Mouse (Mus musculus) CH12.LX (cell line): Measurements from ENCODE around the gene Gm20388. TPM values are rescaled to one million over a fixed set of nuclear protein-coding genes. Genes with fewer than 3 reads are reported as not detected.

Source experiments
- DNase-seq: peaks from one replicate; pipeline ENCODE4 v3.0.0-alpha.2; 2013; ENCODE audit errors: extremely low read depth
- H3K27ac ChIP-seq: 2 replicates; pipeline ENCODE4 v1.5.1; 2012; ENCODE audit warnings: low read depth, mild to moderate bottlenecking, control low read depth, moderate library complexity; ENCODE audit not compliant: insufficient read depth
- H3K27me3 ChIP-seq: replicated peaks from 2 replicates; pipeline ENCODE3; 2012; ENCODE audit warnings: inconsistent platforms
- H3K36me3 ChIP-seq, 2 experiments: replicated peaks in 1 of 2; 2 replicates each; pipeline versions ENCODE3 to v1.6.1; 2012; ENCODE audit warnings: inconsistent platforms in 1 of 2, low read length in 1 of 2, mild to moderate bottlenecking in 1 of 2, mixed read lengths in 1 of 2, moderate library complexity in 1 of 2; ENCODE audit not compliant: control insufficient read depth in 1 of 2, insufficient read depth in 1 of 2
- H3K4me1 ChIP-seq, 2 experiments: 2 replicates each; pipeline ENCODE4 v1.6.1; 2012; ENCODE audit warnings: inconsistent platforms in 1 of 2, moderate library complexity in 1 of 2; ENCODE audit not compliant: insufficient read depth in 2 of 2, control insufficient read depth in 1 of 2
- H3K4me2 ChIP-seq: 2 replicates; pipeline ENCODE4 v1.6.1; 2012; ENCODE audit warnings: low read depth, mild to moderate bottlenecking, control low read depth; ENCODE audit not compliant: poor library complexity, insufficient read depth, severe bottlenecking
- H3K4me3 ChIP-seq, 3 experiments: fragments of 150-350 bp in 1 of 3; sonication (generic) in 1 of 3; replicated peaks in 1 of 3; 2 replicates each; pipeline versions ENCODE3 to v1.5.1; 2011 to 2012; ENCODE audit warnings: low read depth in 2 of 3, low read length in 2 of 3, mild to moderate bottlenecking in 2 of 3, moderate library complexity in 2 of 3, control low read depth in 1 of 3, improper control_type of control experiment in 1 of 3, inconsistent platforms in 1 of 3, mixed read lengths in 1 of 3; ENCODE audit not compliant: poor library complexity in 1 of 3
- H3K79me2 ChIP-seq: replicated peaks from 2 replicates; pipeline ENCODE4 v1.6.1; 2012; ENCODE audit warnings: mild to moderate bottlenecking, moderate library complexity; ENCODE audit not compliant: control insufficient read depth, poor library complexity, insufficient read depth, severe bottlenecking; ENCODE audit errors: extremely low read depth
- H3K9ac ChIP-seq: 2 replicates; pipeline ENCODE4 v1.6.1; 2012; ENCODE audit warnings: low read depth, mild to moderate bottlenecking, control low read depth, moderate library complexity; ENCODE audit not compliant: insufficient read depth
- H3K9me3 ChIP-seq: replicated peaks from 2 replicates; pipeline ENCODE3; 2012; ENCODE audit warnings: low read length, inconsistent platforms, mixed read lengths
- BHLHE40 ChIP-seq: IDR thresholded peaks from 2 replicates; pipeline ENCODE4 v1.6.1; 2011; ENCODE audit warnings: mild to moderate bottlenecking, low read depth, low read length, improper control_type of control experiment
- CHD2 ChIP-seq: IDR thresholded peaks from 2 replicates; pipeline ENCODE4 v1.6.1; 2011; ENCODE audit warnings: low read length, improper control_type of control experiment
- CTCF ChIP-seq, 2 experiments: IDR thresholded peaks in 1 of 2; conservative IDR thresholded peaks in 1 of 2; 2 replicates each; pipeline ENCODE4 v1.5.1; 2011 to 2012; ENCODE audit warnings: low read depth in 2 of 2, low read length in 2 of 2, improper control_type of control experiment in 1 of 2, inconsistent platforms in 1 of 2, mild to moderate bottlenecking in 1 of 2, moderate library complexity in 1 of 2
- E2F4 ChIP-seq: IDR thresholded peaks from 2 replicates; pipeline ENCODE4 v1.6.1; 2011; ENCODE audit warnings: low read depth, low read length, improper control_type of control experiment; ENCODE audit not compliant: insufficient replicate concordance
- ELF1 ChIP-seq: IDR thresholded peaks from 2 replicates; pipeline ENCODE4 v1.6.1; 2014; ENCODE audit warnings: low read depth, mild to moderate bottlenecking, inconsistent platforms, low read length, improper control_type of control experiment
- ETS1 ChIP-seq: conservative IDR thresholded peaks from 2 replicates; pipeline ENCODE4 v1.6.1; 2012; ENCODE audit warnings: low read depth, mild to moderate bottlenecking, inconsistent platforms, low read length, improper control_type of control experiment, moderate library complexity
- HCFC1 ChIP-seq: IDR thresholded peaks from 2 replicates; pipeline ENCODE4 v1.6.1; 2012; ENCODE audit warnings: low read depth, mild to moderate bottlenecking, inconsistent platforms, low read length, improper control_type of control experiment
- JUN ChIP-seq: IDR thresholded peaks from 2 replicates; pipeline ENCODE4 v1.6.1; 2011; ENCODE audit warnings: low read depth, mild to moderate bottlenecking, low read length, improper control_type of control experiment, moderate library complexity; ENCODE audit not compliant: insufficient read depth
- JUND ChIP-seq: conservative IDR thresholded peaks from 2 replicates; pipeline ENCODE4 v1.6.1; 2011; ENCODE audit warnings: low read depth, low read length, improper control_type of control experiment
- KAT2A ChIP-seq: IDR thresholded peaks from 2 replicates; pipeline ENCODE4 v1.6.1; 2012; ENCODE audit warnings: low read length, improper control_type of control experiment, inconsistent platforms; ENCODE audit not compliant: insufficient replicate concordance
- MAFK ChIP-seq: IDR thresholded peaks from 2 replicates; pipeline ENCODE4 v1.6.1; 2011; ENCODE audit warnings: low read length, improper control_type of control experiment; ENCODE audit not compliant: insufficient replicate concordance
- MAX ChIP-seq: IDR thresholded peaks from 2 replicates; pipeline ENCODE4 v1.6.1; 2011; ENCODE audit warnings: low read length, improper control_type of control experiment
- MEF2A ChIP-seq: IDR thresholded peaks from 2 replicates; pipeline ENCODE4 v1.6.1; 2014; ENCODE audit warnings: low read depth, mild to moderate bottlenecking, inconsistent platforms, low read length, improper control_type of control experiment, borderline replicate concordance
- MYC ChIP-seq: IDR thresholded peaks from 2 replicates; pipeline ENCODE4 v1.6.1; 2011; ENCODE audit warnings: low read depth, mild to moderate bottlenecking, improper control_type of control experiment, low read length
- POLR2A ChIP-seq: IDR thresholded peaks from 2 replicates; pipeline ENCODE4 v1.6.1; 2011; ENCODE audit warnings: low read depth, mild to moderate bottlenecking, improper control_type of control experiment, low read length
- POLR2AphosphoS2 ChIP-seq: IDR thresholded peaks from 2 replicates; pipeline ENCODE4 v1.6.1; 2011; ENCODE audit warnings: low read depth, low read length, improper control_type of control experiment
- RAD21 ChIP-seq: IDR thresholded peaks from 2 replicates; pipeline ENCODE4 v1.6.1; 2011; ENCODE audit warnings: low read depth, mild to moderate bottlenecking, low read length, improper control_type of control experiment, moderate library complexity
- RCOR1 ChIP-seq: conservative IDR thresholded peaks from 2 replicates; pipeline ENCODE4 v1.6.1; 2012; ENCODE audit warnings: low read depth, mild to moderate bottlenecking, inconsistent platforms, low read length, improper control_type of control experiment
- SIN3A ChIP-seq: IDR thresholded peaks from 2 replicates; pipeline ENCODE4 v1.6.1; 2012; ENCODE audit warnings: low read length, improper control_type of control experiment, inconsistent platforms
- SMC3 ChIP-seq: IDR thresholded peaks from 2 replicates; pipeline ENCODE4 v1.6.1; 2011; ENCODE audit warnings: low read depth, low read length, improper control_type of control experiment
- TBP ChIP-seq: conservative IDR thresholded peaks from 2 replicates; pipeline ENCODE4 v1.6.1; 2011; ENCODE audit warnings: low read depth, low read length, improper control_type of control experiment
- UBTF ChIP-seq: IDR thresholded peaks from 2 replicates; pipeline ENCODE4 v1.6.1; 2012; ENCODE audit warnings: low read depth, mild to moderate bottlenecking, inconsistent platforms, low read length, improper control_type of control experiment, moderate library complexity
- USF1 ChIP-seq: IDR thresholded peaks from 2 replicates; pipeline ENCODE4 v1.6.1; 2014; ENCODE audit warnings: low read depth, mild to moderate bottlenecking, inconsistent platforms, low read length, improper control_type of control experiment
- ZC3H11A ChIP-seq: IDR thresholded peaks from 2 replicates; pipeline ENCODE4 v1.6.1; 2012; ENCODE audit warnings: low read depth, mild to moderate bottlenecking, inconsistent platforms, low read length, improper control_type of control experiment
- ZMIZ1 ChIP-seq: IDR thresholded peaks from 2 replicates; pipeline ENCODE4 v1.6.1; 2012; ENCODE audit warnings: low read depth, mild to moderate bottlenecking, inconsistent platforms, low read length, improper control_type of control experiment
- dilution Hi-C: fragments of 300-500 bp; cut with MboI; formaldehyde crosslinking; loops from 2 replicates; pipeline ENCODE4 v1.14.3; 2020; ENCODE audit warnings: low sequenced_read_pairs; ENCODE audit not compliant: extremely low pct_unique_long_range_greater_than_20kb, extremely low pct_ligation_motif_present
- in situ Hi-C: fragments of 300-500 bp; cut with MboI; formaldehyde crosslinking; loops from 3 replicates; pipeline ENCODE4 v1.14.3; 2019; ENCODE audit warnings: low sequenced_read_pairs, low pct_ligation_motif_present, low pct_unique_long_range_greater_than_20kb, mixed read lengths
- polyA plus RNA-seq: library from polyadenylated mRNA; unstranded; fragments of >175 nt; gene quantifications from 2 replicates; pipeline ENCODE4 v1.2.1, GENCODE M21; 2012; ENCODE audit warnings: low read depth; ENCODE audit not compliant: insufficient read length
- total RNA-seq, 2 experiments: library from RNA; depleted of rRNA; stranded (reverse); fragments of 300-350 nt in 1 of 2; fragments of >200 nt in 1 of 2; gene quantifications; 2 replicates each; pipeline ENCODE4 v1.2.3; 2012 to 2014

The Gm20388 gene
- total and polyA plus RNA-seq, 3 experiments = 14.8 to 26.3 (median 22.2) TPM

DNA sequence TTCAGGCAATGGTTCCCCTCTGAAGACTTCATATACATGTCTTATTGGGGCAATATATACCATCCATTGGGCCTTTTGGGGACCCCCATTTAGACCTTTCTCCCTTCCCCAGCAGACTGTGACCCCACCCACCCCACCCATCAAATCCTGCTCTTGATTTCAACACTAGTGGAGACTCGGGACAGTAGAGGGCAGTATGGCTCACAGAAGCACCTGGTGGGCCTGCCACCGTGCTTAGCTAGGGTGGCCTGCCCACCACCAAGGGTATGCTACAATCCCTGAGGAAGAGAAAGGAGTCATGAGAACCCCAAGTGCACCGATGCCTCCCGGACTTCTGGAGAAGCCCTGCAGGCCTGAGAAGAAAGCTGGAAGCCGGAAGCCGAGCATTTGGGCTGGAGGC is 2428.2 kb downstream of the Gm20388 start:
- TF ChIP-seq JUND = no peak
- no peak for TF ChIP-seq POLR2AphosphoS2
- no peak for TF ChIP-seq RCOR1
- TF ChIP-seq E2F4 = no peak
- TF ChIP-seq CTCF (conservative IDR thresholded peaks at IDR 0.05 in 1 of 2, IDR thresholded peaks at IDR 0.05 in 1 of 2; ENCODE audit: low read depth in 2 of 2, low read length in 2 of 2) = peak in 1 of 2 experiments; percentile 46; a peak in 2 of 4 replicates
- TF ChIP-seq UBTF = no peak
- TF ChIP-seq MAFK = no peak
- peak; percentile 22 for TF ChIP-seq RAD21
- TF ChIP-seq ZMIZ1 = no peak
- peak; percentile 17; the same call in 1 of the 2 replicates for TF ChIP-seq SMC3
- TF ChIP-seq POLR2A = no peak
- no peak for TF ChIP-seq KAT2A
- TF ChIP-seq USF1 = no peak
- dilution Hi-C loops (no loop called here), in situ Hi-C loops (no loop called here)
- Histone ChIP-seq H3K4me1 (peaks cover 0 to 10% of the 10 kb centered on the region in 2 experiments; a peak in 2 of 4 replicates), H3K4me3 (no peak overlapping the region), H3K4me2 (no peak overlapping the region), H3K9me3 (peaks cover 27% of the 10 kb centered on the region), H3K27ac (no peak overlapping the region), H3K36me3 (peaks cover 46 to 58% of the 10 kb centered on the region in 2 experiments), H3K79me2 (no peaks in the 10 kb centered on the region), H3K27me3 (peaks cover 2% of the 10 kb centered on the region), H3K9ac (no peak overlapping the region)
- no peak for DNase-seq

DNA sequence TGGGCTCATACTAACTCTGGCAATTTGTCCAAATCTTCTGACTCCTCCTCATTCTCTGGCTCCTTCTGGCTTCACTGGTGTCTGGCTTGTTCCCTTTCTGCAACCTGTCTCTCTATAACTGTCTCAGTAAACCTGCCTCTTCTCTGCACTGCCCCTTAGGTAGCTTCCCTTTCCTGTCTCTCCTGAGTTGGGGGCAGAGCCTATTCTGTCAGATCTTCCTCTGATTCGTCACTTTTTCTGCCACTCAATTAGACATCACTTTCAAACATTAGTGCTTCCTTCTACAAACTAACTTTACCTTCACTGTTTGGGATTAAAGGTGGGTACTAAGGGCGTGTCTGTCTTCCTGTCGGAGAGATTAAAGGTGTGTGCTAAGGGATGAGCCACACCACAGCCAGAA is 2430.1 kb downstream of the Gm20388 start:
- DNase-seq = peak; percentile 21
- Histone ChIP-seq H3K9me3 (peaks cover 12% of the 10 kb centered on the region), H3K4me3 (no peak overlapping the region), H3K36me3 (peaks cover 28 to 39% of the 10 kb centered on the region in 2 experiments), H3K4me1 (peaks cover 8 to 27% of the 10 kb centered on the region in 2 experiments), H3K9ac (no peak overlapping the region), H3K79me2 (no peaks in the 10 kb centered on the region), H3K4me2 (no peak overlapping the region), H3K27me3 (peaks cover 2% of the 10 kb centered on the region), H3K27ac (no peak overlapping the region)
- TF ChIP-seq CHD2 = no peak
- no peak for TF ChIP-seq MAX
- dilution Hi-C loops (no loop called here), in situ Hi-C loops (no loop called here)

DNA sequence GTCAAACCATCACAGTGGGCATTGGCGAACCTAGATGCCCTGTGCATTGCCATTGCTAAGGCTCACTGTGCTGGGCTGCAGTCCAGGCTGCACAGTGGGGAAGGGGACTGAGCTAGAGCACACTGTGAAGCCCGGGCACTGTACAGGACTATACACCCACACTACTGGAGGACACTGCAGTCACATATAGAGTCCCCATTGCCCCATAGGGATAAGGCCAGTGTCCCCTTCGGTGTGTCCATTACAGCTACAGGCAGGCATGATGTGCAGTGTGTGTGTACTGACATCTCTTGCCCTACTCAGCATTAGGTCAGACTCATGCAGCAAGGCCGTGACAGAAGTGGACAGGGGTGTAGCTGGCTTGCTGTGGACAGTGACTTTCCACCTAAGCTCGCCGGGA is 2431.1 kb downstream of the Gm20388 start:
- no peak overlapping the region for H3K4me3 ChIP-seq
- in situ Hi-C loops = no loop called here
- H3K9ac ChIP-seq = no peak overlapping the region
- no peak overlapping the region for H3K27ac ChIP-seq
- dilution Hi-C loops = no loop called here
- TF ChIP-seq ZC3H11A (no peak), CHD2 (no peak), TBP (no peak), ELF1 (no peak), POLR2A (no peak), MYC (no peak), JUN (no peak), UBTF (no peak), SMC3 (no peak), HCFC1 (no peak), SIN3A (no peak), MAX (no peak), MEF2A (no peak), MAFK (no peak), ETS1 (no peak), JUND (no peak), RCOR1 (no peak), BHLHE40 (no peak)
- TF ChIP-seq, all 38 proteins: peak for 0
- no peaks in the 10 kb centered on the region for H3K79me2 ChIP-seq
- no peak overlapping the region for H3K4me2 ChIP-seq
- H3K9me3 ChIP-seq = peaks cover 4% of the 10 kb centered on the region
- H3K36me3 ChIP-seq = peaks cover 17 to 29% of the 10 kb centered on the region in 2 experiments
- H3K4me1 ChIP-seq = peaks cover 8 to 29% of the 10 kb centered on the region in 2 experiments
- peaks cover 2% of the 10 kb centered on the region for H3K27me3 ChIP-seq
- no peak for DNase-seq
